Comparison of ENCODE assay signal across 7 mouse cellular contexts in the genomic region with DNA sequence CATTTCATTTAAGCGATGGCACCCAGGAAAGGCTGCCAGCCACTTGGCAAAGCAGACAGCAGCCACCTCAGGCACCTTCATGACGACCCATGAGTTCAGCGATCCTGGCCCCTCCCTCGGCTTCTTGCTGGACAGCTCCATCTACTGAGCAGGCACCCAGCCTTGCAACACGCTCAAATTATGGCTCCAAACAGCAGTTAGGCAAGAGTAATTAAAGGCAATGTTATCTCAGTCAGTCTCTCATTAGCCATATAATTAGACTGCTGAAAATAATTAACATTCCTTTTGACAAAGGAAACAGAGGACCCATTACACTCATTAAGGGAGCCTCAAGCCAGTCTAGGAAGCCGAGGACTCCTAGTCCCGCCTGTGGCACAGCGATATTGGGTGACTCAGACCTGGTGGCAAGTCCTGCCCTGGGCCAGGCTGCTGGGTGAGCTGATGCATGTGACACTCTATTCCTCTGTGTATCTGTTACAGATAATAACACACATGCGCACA. TPM values are rescaled to one million over a fixed set of nuclear protein-coding genes. Genes with fewer than 3 reads are reported as not detected.
DNase-seq lines count a peak whose midpoint lies in the region; ATAC-seq and TF ChIP-seq lines count a peak whose summit lies in the region.

No protein-coding gene starts in this region.

- no peaks in the 10 kb centered on the region for H3K4me1 ChIP-seq in kidney, postnatal 0 days (replicated peaks; ENCODE audit: insufficient read depth, low read length)
- H3K4me1 ChIP-seq in E14TG2a.4 (replicated peaks; ENCODE audit: low read depth, low read length), result peaks cover 26% of the 10 kb centered on the region
- peaks cover 23% of the 10 kb centered on the region for H3K4me1 ChIP-seq in hindbrain, embryonic 15.5 days (replicated peaks)

- H3K4me2 ChIP-seq in kidney, postnatal 0 days (ENCODE audit: low read length), result no peak overlapping the region
- no peak overlapping the region for H3K4me2 ChIP-seq in hindbrain, embryonic 15.5 days

- ATAC-seq in kidney, postnatal 0 days (replicated peaks; ENCODE audit: low FRiP score, low read depth), result no peak
- ATAC-seq in hindbrain, embryonic 15.5 days (ENCODE audit: low FRiP score, low read depth), result peak; percentile 77

- H3K4me3 ChIP-seq in kidney, postnatal 0 days (replicated peaks; ENCODE audit: low read depth, low read length), result no peak overlapping the region
- H3K4me3 ChIP-seq in E14TG2a.4 (replicated peaks; ENCODE audit: low read length), result peak overlapping the region; percentile 52; the same call in 1 of the 2 replicates
- no peak overlapping the region for H3K4me3 ChIP-seq in hindbrain, embryonic 15.5 days

- no peaks in the 10 kb centered on the region for H3K36me3 ChIP-seq in kidney, postnatal 0 days (ENCODE audit: insufficient read depth, low read length)
- no peaks in the 10 kb centered on the region for H3K36me3 ChIP-seq in E14TG2a.4 (ENCODE audit: insufficient read depth, low read length)
- H3K36me3 ChIP-seq in hindbrain, embryonic 15.5 days, result no peaks in the 10 kb centered on the region

- no peak overlapping the region for H3K27ac ChIP-seq in kidney, postnatal 0 days
- H3K27ac ChIP-seq in hindbrain, embryonic 15.5 days (replicated peaks), result 0 out of 2 replicates have a peak overlapping the region, but pooled peaks have one; percentile 12

- TF ChIP-seq CTCF in kidney, postnatal 0 days (IDR thresholded peaks at IDR 0.05; ENCODE audit: low read depth), result peak; percentile 39; the same call in 1 of the 2 replicates
- no peak for TF ChIP-seq CTCF in E14TG2a.4 (conservative IDR thresholded peaks at IDR 0.05; ENCODE audit: low read length)

- no peak overlapping the region for H3K9ac ChIP-seq in kidney, postnatal 0 days (ENCODE audit: low read depth, low read length)
- H3K9ac ChIP-seq in hindbrain, embryonic 15.5 days, result no peak overlapping the region

- intact Hi-C loops in left cerebral cortex, postnatal 14 days (cut with DNase I), result no loop called here

- WGBS in kidney, postnatal 0 days, result 43% methylated on average over 9 of the region's 9 CpGs
- WGBS in hindbrain, embryonic 15.5 days, result 38% methylated on average over 9 of the region's 9 CpGs

- no peaks in the 10 kb centered on the region for H3K27me3 ChIP-seq in kidney, postnatal 0 days (ENCODE audit: insufficient read depth, low read length)
- H3K27me3 ChIP-seq in E14TG2a.4 (ENCODE audit: insufficient read depth, low read length), result no peaks in the 10 kb centered on the region
- no peaks in the 10 kb centered on the region for H3K27me3 ChIP-seq in hindbrain, embryonic 15.5 days

- no peaks in the 10 kb centered on the region for H3K9me3 ChIP-seq in kidney, postnatal 0 days (replicated peaks; ENCODE audit: low read length)
- H3K9me3 ChIP-seq in E14TG2a.4 (ENCODE audit: low read length), result no peaks in the 10 kb centered on the region
- no peaks in the 10 kb centered on the region for H3K9me3 ChIP-seq in hindbrain, embryonic 15.5 days

- DNase-seq in kidney, postnatal 0 days (ENCODE audit: low spot score), result no peak
- no peak for DNase-seq in kidney, adult 9 months
- peak; percentile 81 for DNase-seq in brain, adult 2 months (ENCODE audit: low read depth, low spot score)
- DNase-seq in left cerebral cortex, postnatal 14 days (ENCODE audit: low spot score in 2 of 2), result no peak
- DNase-seq in thymus, postnatal 36 days, result no peak

RNA-seq across cellular contexts. Expression of gene Tmem229b, which starts 19.8 kb away (rescaled TPM):
- 3.3 TPM in 2 replicates for polyA plus RNA-seq in kidney, postnatal 0 days (2015; fragmentation: Nextera tagmentation; extraction: Ambion mirVana)
- polyA plus RNA-seq in hindbrain, embryonic 15.5 days (2015; fragmentation: Nextera tagmentation; extraction: Ambion mirVana), result 68.0 and 70.9 TPM in 2 replicates
- 10 to 100 TPM; 79.2 to 82.3 TPM for total RNA-seq in left cerebral cortex, postnatal 14 days (2021)

RNA-seq across cellular contexts. Expression of gene Plekhh1, which starts 41.3 kb away (rescaled TPM):
- 5.8 and 6.0 TPM in 2 replicates for polyA plus RNA-seq in kidney, postnatal 0 days (2015; fragmentation: Nextera tagmentation; extraction: Ambion mirVana)
- polyA plus RNA-seq in hindbrain, embryonic 15.5 days (2015; fragmentation: Nextera tagmentation; extraction: Ambion mirVana), result 2.3 TPM in 2 replicates
- 1 to 10 TPM; 4.7 to 7.0 TPM for total RNA-seq in left cerebral cortex, postnatal 14 days (2021)

Comparison
In these comparisons a context has a peak if more than half of its experiments do, and no peak if none do; other contexts are left out.
1. RNA of gene Tmem229b, which starts 19.8 kb away (polyA plus RNA-seq): 68.0 to 70.9 TPM in hindbrain, embryonic 15.5 days; 3.3 TPM in kidney, postnatal 0 days; every median in the first group is over 10 times any median in the second.